Mouse (Mus musculus) mesoderm, embryonic 11.5 days (tissue): Measurements from ENCODE around the gene Pkn1.
A peak's percentile ranks its signal among the peaks of the same experiment; 100 is the strongest.

ENCODE experiments used
- DNase-seq: peaks from one replicate; pipeline ENCODE4 v3.0.0-alpha.2; 2012; ENCODE audit warnings: low read depth, low spot score

Pkn1 gene

GRCm38 (mm10) chr8:83698661-83699453 lies at the start of gene Pkn1:
Gene Pkn1, minus strand, starts transcription at chr8:83699179.
- DNase-seq: peak; percentile 82

GRCm38 (mm10) chr8:83748708-83749107 lies 49.7 kb upstream of the Pkn1 start:
- DNase-seq: peak; percentile 53

- peak; percentile 51 for DNase-seq
These were observed 48.8 kb upstream of the Pkn1 start for GRCm38 (mm10) chr8:83747661-83748346.

GRCm38 (mm10) chr8:83744070-83744469 lies 45.1 kb upstream of the Pkn1 start:
- DNase-seq: no peak

GRCm38 (mm10) chr8:83742968-83743367 lies 44.0 kb upstream of the Pkn1 start:
- DNase-seq: no peak

- no peak for DNase-seq
These were observed 43.1 kb upstream of the Pkn1 start for GRCm38 (mm10) chr8:83741849-83742655.

GRCm38 (mm10) chr8:83740976-83741741 lies 42.2 kb upstream of the Pkn1 start, which contains the start of gene Adgre5:
Gene Adgre5, minus strand, starts transcription at chr8:83741326.
- DNase-seq: peak; percentile 55

GRCm38 (mm10) chr8:83740586-83740975 lies 41.6 kb upstream of the Pkn1 start:
- no peak for DNase-seq

- no peak for DNase-seq
These were observed 40.9 kb upstream of the Pkn1 start for GRCm38 (mm10) chr8:83739711-83740468.

GRCm38 (mm10) chr8:83738949-83739710 lies 40.2 kb upstream of the Pkn1 start:
- DNase-seq: peak; percentile 70

- DNase-seq: no peak
These were observed 39.0 kb upstream of the Pkn1 start for GRCm38 (mm10) chr8:83737852-83738562.

- DNase-seq: no peak
These were observed 38.4 kb upstream of the Pkn1 start for GRCm38 (mm10) chr8:83737346-83737745.

- no peak for DNase-seq
These were observed 37.7 kb upstream of the Pkn1 start for GRCm38 (mm10) chr8:83736681-83737080.

GRCm38 (mm10) chr8:83732919-83733318 lies 33.9 kb upstream of the Pkn1 start:
- DNase-seq: no peak

- DNase-seq: no peak
These were observed 32.9 kb upstream of the Pkn1 start for GRCm38 (mm10) chr8:83731906-83732305.

GRCm38 (mm10) chr8:83729009-83729807 lies 30.2 kb upstream of the Pkn1 start:
- DNase-seq: peak; percentile 59

- no peak for DNase-seq
These were observed 26.6 kb upstream of the Pkn1 start for GRCm38 (mm10) chr8:83725521-83726102.
